Mouse (Mus musculus): ENCODE measurements around the gene Olfr781. TPM values are rescaled to one million over a fixed set of nuclear protein-coding genes. Genes with fewer than 3 reads are reported as not detected.
"Not testable (repeated sequence)": the region's sequence is repeated elsewhere in the genome, so short reads cannot be mapped to it uniquely, and the experiment has no call there.

The Olfr781 gene
- not detected in 2 replicates for polyA plus RNA-seq (2012; rRNA removed)

GRCm38 (mm10) chr10:129328554-129328953, at the start of gene Olfr781:
Gene Olfr781 (plus strand): TSS chr10:129328854.
- TF ChIP-seq POLR2A (IDR thresholded peaks at IDR 0.05; ENCODE audit: extremely low read depth, insufficient read depth, low read length) (no peak), CTCF (IDR thresholded peaks at IDR 0.05; ENCODE audit: extremely low read depth, insufficient read depth, low read length) (no peak)
- Histone ChIP-seq H3K4me3 (ENCODE audit: insufficient read depth, low read length) (no peak within 1 kb of the TSS), H3K27ac (ENCODE audit: insufficient read depth, low read length) (no peak within 1 kb of the TSS), H3K4me1 (ENCODE audit: control insufficient read depth, insufficient read depth, low read length) (no peaks in the 10 kb centered on the region)

GRCm38 (mm10) chr10:129312973-129313372, 15.7 kb upstream of the Olfr781 start:
- H3K4me1 ChIP-seq (ENCODE audit: control insufficient read depth, insufficient read depth, low read length); H3K4me3 ChIP-seq (ENCODE audit: insufficient read depth, low read length); H3K27ac ChIP-seq (ENCODE audit: insufficient read depth, low read length): not testable (repeated sequence)

- H3K4me3 ChIP-seq (ENCODE audit: insufficient read depth, low read length); H3K4me1 ChIP-seq (ENCODE audit: control insufficient read depth, insufficient read depth, low read length); H3K27ac ChIP-seq (ENCODE audit: insufficient read depth, low read length): not testable (repeated sequence)
These were observed 15.1 kb upstream of the Olfr781 start for GRCm38 (mm10) chr10:129313521-129313920.

GRCm38 (mm10) chr10:129317817-129318216, 10.8 kb upstream of the Olfr781 start, which contains the start of gene Olfr780:
Gene Olfr780 (plus strand): TSS chr10:129318117.
- Histone ChIP-seq H3K4me1 (ENCODE audit: control insufficient read depth, insufficient read depth, low read length) (no peaks in the 10 kb centered on the region), H3K27ac (ENCODE audit: insufficient read depth, low read length) (no peak within 1 kb of the TSS), H3K4me3 (ENCODE audit: insufficient read depth, low read length) (no peak within 1 kb of the TSS)
- no peak for TF ChIP-seq POLR2A (IDR thresholded peaks at IDR 0.05; ENCODE audit: extremely low read depth, insufficient read depth, low read length)
- no peak for TF ChIP-seq CTCF (IDR thresholded peaks at IDR 0.05; ENCODE audit: extremely low read depth, insufficient read depth, low read length)

GRCm38 (mm10) chr10:129348550-129348949, 19.9 kb downstream of the Olfr781 start, which contains the start of gene Olfr782:
Gene Olfr782 (plus strand): TSS chr10:129348850.
- Histone ChIP-seq H3K4me3 (ENCODE audit: insufficient read depth, low read length) (no peak within 1 kb of the TSS), H3K27ac (ENCODE audit: insufficient read depth, low read length) (no peak within 1 kb of the TSS), H3K4me1 (ENCODE audit: control insufficient read depth, insufficient read depth, low read length) (no peaks in the 10 kb centered on the region)
- TF ChIP-seq POLR2A (IDR thresholded peaks at IDR 0.05; ENCODE audit: extremely low read depth, insufficient read depth, low read length) = no peak
- TF ChIP-seq CTCF (IDR thresholded peaks at IDR 0.05; ENCODE audit: extremely low read depth, insufficient read depth, low read length) = no peak

- not testable (repeated sequence) for H3K27ac ChIP-seq (ENCODE audit: insufficient read depth, low read length); H3K4me3 ChIP-seq (ENCODE audit: insufficient read depth, low read length); H3K4me1 ChIP-seq (ENCODE audit: control insufficient read depth, insufficient read depth, low read length)
These were observed 23.8 kb downstream of the Olfr781 start for GRCm38 (mm10) chr10:129352475-129352874.

GRCm38 (mm10) chr10:129356496-129356895, 27.8 kb downstream of the Olfr781 start:
- H3K4me1 ChIP-seq (ENCODE audit: control insufficient read depth, insufficient read depth, low read length); H3K4me3 ChIP-seq (ENCODE audit: insufficient read depth, low read length); H3K27ac ChIP-seq (ENCODE audit: insufficient read depth, low read length): not testable (repeated sequence)

GRCm38 (mm10) chr10:129357307-129357706, 28.7 kb downstream of the Olfr781 start:
- Histone ChIP-seq H3K4me1 (ENCODE audit: control insufficient read depth, insufficient read depth, low read length) (no peaks in the 10 kb centered on the region), H3K27ac (ENCODE audit: insufficient read depth, low read length) (no peak overlapping the region), H3K4me3 (ENCODE audit: insufficient read depth, low read length) (no peak overlapping the region)
- TF ChIP-seq POLR2A (IDR thresholded peaks at IDR 0.05; ENCODE audit: extremely low read depth, insufficient read depth, low read length) = no peak
- no peak for TF ChIP-seq CTCF (IDR thresholded peaks at IDR 0.05; ENCODE audit: extremely low read depth, insufficient read depth, low read length)

- H3K4me3 ChIP-seq (ENCODE audit: insufficient read depth, low read length) = not testable (repeated sequence)
These were observed 45.4 kb downstream of the Olfr781 start for GRCm38 (mm10) chr10:129374051-129374450.

More at GRCm38 (mm10) chr10:129374051-129374450, 45.4 kb downstream of the Olfr781 start:
- H3K4me1 ChIP-seq (ENCODE audit: control insufficient read depth, insufficient read depth, low read length); H3K27ac ChIP-seq (ENCODE audit: insufficient read depth, low read length): not testable (repeated sequence)

Other genes starting within 250 kb of the Olfr781 start
- gene Olfr767, start 245.9 kb upstream of the Olfr781 start, polyA plus RNA-seq (2012; rRNA removed) = not detected in 2 replicates
- gene Olfr768, start 229.5 kb upstream of the Olfr781 start, polyA plus RNA-seq (2012; rRNA removed) = not detected in 2 replicates
- gene Olfr769, start 211.0 kb upstream of the Olfr781 start, polyA plus RNA-seq (2012; rRNA removed) = not detected in 2 replicates
- not detected in 2 replicates for gene Olfr770, start 189.9 kb upstream of the Olfr781 start, polyA plus RNA-seq (2012; rRNA removed)
- not detected in 2 replicates for gene Olfr771, start 164.1 kb upstream of the Olfr781 start, polyA plus RNA-seq (2012; rRNA removed)
- not detected in 2 replicates for gene Olfr772, start 150.9 kb upstream of the Olfr781 start, polyA plus RNA-seq (2012; rRNA removed)
- gene Olfr773, start 141.4 kb upstream of the Olfr781 start, polyA plus RNA-seq (2012; rRNA removed) = not detected in 2 replicates
- not detected in 2 replicates for gene Olfr774, start 92.7 kb upstream of the Olfr781 start, polyA plus RNA-seq (2012; rRNA removed)
- gene Olfr775, start 80.4 kb upstream of the Olfr781 start, polyA plus RNA-seq (2012; rRNA removed) = not detected in 2 replicates
- not detected in 2 replicates for gene Olfr776, start 69.7 kb upstream of the Olfr781 start, polyA plus RNA-seq (2012; rRNA removed)
- not detected in 2 replicates for gene Olfr777, start 57.4 kb upstream of the Olfr781 start, polyA plus RNA-seq (2012; rRNA removed)
- not detected in 2 replicates for gene Olfr780, start 10.7 kb upstream of the Olfr781 start, polyA plus RNA-seq (2012; rRNA removed)
- not detected in 2 replicates for gene Olfr782, start 20.0 kb downstream of the Olfr781 start, polyA plus RNA-seq (2012; rRNA removed)
- gene Olfr784, start 55.2 kb downstream of the Olfr781 start, polyA plus RNA-seq (2012; rRNA removed) = 0.21 and 0.31 TPM in 2 replicates
- not detected in 2 replicates for gene Olfr785, start 76.6 kb downstream of the Olfr781 start, polyA plus RNA-seq (2012; rRNA removed)
- not detected in 2 replicates for gene Olfr786, start 98.5 kb downstream of the Olfr781 start, polyA plus RNA-seq (2012; rRNA removed)
- not detected in 2 replicates for gene Olfr787, start 133.0 kb downstream of the Olfr781 start, polyA plus RNA-seq (2012; rRNA removed)
- not detected in 2 replicates for gene Olfr788, start 142.1 kb downstream of the Olfr781 start, polyA plus RNA-seq (2012; rRNA removed)
- not detected in 2 replicates for gene Olfr789, start 155.9 kb downstream of the Olfr781 start, polyA plus RNA-seq (2012; rRNA removed)
- not detected in 2 replicates for gene Olfr790, start 169.6 kb downstream of the Olfr781 start, polyA plus RNA-seq (2012; rRNA removed)
- not detected in 2 replicates for gene Olfr791, start 192.9 kb downstream of the Olfr781 start, polyA plus RNA-seq (2012; rRNA removed)
- gene Olfr792, start 210.3 kb downstream of the Olfr781 start, polyA plus RNA-seq (2012; rRNA removed) = not detected in 2 replicates
- gene Olfr794, start 238.8 kb downstream of the Olfr781 start, polyA plus RNA-seq (2012; rRNA removed) = not detected in 2 replicates

Measured in cortical plate, adult 2 months (tissue).